Mouse (Mus musculus): ENCODE measurements at regions not wholly inside any gene's neighbourhood (a gene's known extent, or its start where the extent isn't known, plus 50 kb on each side); places are given as distances from the start of the nearest gene placed in this dataset.

DNA sequence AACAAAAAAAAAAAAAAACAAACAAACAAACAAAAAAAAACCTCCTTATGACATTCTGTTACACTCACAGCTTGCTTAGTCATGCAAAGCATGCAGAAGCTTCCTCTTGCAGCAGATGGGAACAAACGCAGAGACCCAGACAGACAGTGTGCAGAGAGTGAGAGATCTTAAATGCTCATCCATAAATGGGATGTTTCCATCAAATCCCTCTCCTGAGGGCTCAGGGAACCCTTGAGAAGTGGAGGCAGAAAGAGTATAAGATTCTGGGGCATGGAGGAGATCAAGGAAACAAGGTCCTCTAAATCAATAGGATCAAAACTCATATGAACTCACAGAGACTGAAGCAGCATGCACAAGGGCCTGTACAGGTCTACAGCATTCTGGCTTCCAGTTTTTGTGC is 52.5 kb downstream of the Adm start:
- DNase-seq (ENCODE audit: low spot score) = no peak

DNA sequence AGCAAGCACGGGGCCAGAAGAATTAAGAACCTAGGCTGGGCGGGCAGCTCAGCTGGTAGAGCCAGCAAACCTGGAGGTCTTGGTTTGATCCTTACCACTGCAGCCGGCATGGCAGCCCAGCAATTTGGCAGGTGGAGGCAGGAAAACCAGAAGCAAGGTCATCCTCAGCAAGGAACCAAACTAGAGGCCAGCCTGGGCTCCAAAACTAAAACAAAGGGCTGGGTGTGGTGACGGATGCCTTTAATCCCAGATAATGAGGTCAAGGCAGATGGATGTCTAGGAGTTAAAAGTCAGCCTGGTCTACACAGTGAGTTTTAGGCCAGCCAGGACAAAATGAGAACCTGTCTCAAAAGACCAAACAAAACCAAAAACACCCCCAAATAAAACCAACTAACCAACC is 55.5 kb downstream of the Adm start:
- DNase-seq (ENCODE audit: low spot score) = no peak

DNA sequence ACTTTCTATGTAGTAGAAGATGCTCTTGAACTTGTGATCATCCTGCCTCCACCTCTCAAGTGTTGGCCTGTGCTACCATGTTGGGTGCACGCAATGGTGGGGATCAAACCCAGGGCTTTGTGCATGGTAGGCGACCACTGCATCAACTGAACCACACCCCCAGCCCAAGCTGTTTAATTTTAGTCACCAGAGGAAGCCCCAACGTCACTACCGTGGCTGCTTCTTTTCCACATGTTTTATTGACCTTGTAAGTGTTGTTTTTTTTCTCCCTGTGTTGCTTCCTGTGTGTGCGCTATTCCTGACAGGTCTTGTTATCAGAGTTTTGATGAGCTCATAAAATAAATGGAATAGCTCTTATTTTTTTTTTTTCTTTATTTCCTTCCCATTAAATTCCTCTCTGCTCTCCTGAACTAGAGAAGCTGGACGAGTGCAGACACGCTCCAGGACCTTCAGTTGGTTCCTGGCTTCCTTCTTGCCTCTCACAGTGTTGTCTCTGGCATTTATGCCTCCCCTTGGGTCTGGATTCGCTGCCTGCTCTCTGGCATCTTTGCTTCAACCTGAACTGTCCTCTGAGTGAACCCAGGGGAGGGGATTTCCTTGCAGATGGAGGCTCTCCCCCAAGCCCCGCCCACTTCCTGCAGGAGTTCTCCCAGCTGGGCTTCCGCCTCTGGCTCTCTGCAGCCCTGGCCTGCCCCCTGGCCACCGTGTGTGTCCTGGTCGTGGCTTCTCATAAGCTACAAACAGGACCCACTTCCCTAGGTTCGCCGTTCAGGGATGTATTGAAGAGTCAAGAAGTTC is 61.6 kb downstream of the Adm start:
- DNase-seq (ENCODE audit: low spot score) = peak; percentile 16

DNA sequence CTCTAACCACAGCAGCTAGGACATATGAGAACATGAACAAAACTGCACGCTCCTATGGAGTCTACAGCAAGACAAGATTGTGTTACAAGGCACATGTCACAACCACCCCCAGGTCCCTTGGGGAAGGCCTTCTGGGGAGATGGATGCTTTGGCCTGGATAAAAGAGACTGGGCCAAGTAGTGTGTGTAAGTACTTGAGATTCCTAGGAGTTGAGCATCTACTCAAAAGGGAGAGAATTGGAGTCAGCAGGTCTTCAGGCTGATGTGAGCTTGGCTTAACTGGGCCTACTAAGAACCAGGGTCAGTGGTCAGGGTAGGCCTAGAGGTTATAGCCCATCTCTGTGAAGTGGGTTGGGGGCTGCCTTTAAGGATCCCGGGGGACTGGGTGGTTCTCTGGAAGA is 62.8 kb downstream of the Adm start:
- DNase-seq (ENCODE audit: low spot score) = no peak

DNA sequence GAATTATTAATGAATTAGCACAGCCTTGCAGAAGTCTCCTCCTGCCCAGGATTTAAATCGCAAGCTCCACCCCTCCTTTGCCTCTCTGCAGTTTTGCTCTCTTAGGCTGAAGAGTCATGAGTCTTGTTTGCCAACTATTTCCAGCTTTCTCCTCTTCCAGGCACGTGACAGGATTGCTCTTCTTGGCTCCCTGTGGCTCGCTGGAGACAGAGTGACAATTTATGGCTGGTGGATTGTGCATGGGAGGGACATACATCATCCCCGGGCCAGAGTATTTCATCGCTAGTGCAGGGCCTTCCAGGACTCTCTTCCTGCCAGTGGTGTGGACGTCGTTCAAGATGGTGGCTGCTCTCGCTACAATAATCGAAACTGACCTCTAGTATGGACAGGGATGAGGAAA is 63.4 kb downstream of the Adm start:
- no peak for DNase-seq (ENCODE audit: low spot score)

DNA sequence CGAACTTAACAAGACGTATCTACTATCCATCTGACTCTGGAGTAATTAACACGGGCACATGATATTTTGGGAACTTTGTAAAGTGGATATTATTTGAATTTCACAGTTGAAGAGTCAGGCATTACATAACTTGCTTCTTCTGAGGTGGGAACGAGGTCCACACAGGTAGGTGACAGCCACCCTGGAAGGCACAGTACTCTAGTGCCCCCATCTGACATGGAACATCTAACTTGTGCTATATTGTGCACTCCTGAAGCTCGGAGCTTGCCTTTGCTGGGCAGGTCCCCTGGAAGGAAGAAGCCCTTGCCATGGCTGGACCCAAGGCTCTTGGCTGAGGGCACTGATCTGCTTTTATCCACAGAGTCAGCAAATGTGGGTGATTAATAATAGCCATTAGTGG is 66.8 kb downstream of the Adm start:
- no peak for DNase-seq (ENCODE audit: low spot score)

DNA sequence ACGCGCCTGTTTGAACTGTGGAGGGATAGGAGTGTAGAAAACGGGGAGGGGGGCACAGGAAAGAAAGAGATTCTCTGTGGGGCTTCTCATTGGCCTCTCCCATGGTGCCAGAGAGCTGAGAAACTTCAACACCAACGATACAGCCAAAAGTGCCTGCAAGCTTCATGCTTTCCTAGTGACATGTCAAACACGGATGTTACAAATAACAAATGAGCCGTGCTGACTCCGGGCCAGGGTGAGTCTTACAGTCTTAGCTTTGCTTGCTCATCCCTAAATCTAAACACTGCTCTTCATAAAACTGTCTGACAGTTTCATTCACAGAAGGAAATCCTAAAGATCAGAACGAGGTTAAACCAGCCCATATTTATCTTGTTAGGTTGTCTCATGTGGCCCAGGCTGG is 68.3 kb downstream of the Adm start:
- no peak for DNase-seq (ENCODE audit: low spot score)

DNA sequence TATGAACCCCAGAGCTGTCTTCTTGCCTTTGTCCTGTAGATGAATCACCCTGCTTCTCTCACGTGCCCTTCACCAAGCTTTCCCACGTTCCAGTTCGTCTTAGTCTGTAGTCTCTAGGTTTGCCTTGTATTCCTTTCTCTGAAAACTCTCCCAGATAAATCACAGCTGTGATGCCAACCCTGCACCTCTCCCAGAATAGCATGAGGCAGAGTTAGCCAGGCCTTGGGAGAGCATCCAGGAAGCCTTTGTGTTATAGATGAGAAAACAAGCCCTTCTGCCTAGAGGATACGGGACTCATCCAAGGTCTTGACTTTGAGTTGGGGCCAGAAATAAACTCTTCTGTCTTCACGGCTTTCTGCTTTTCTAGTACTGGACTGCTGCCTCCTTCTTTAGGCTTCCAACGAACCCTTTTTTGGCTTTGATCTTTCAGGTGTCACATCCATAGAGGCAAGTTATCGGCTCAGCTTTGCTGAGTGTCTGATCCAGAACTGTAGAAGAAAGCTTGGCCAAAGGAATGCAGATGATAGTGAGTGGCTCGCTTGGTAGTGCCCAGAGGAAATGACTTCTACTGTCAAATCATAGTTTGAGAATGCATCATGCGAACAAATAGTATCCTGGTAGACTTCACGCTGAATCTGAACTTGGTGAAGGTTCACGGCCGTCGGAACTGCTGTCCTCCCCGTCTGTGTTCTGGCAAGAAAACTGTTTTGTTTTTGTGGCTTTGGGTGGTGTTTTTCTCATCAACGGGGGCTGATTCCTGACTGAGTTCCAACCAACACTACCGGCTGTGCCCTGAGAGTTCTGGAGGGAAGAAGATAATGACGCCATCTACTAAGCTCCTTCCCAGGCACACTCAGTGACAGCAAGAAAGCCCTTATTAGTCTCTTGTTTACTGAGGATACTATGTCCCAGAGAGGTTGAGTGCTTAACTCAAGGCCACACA is 69.5 kb upstream of the Ampd3 start:
- no peak for DNase-seq (ENCODE audit: low spot score)

DNA sequence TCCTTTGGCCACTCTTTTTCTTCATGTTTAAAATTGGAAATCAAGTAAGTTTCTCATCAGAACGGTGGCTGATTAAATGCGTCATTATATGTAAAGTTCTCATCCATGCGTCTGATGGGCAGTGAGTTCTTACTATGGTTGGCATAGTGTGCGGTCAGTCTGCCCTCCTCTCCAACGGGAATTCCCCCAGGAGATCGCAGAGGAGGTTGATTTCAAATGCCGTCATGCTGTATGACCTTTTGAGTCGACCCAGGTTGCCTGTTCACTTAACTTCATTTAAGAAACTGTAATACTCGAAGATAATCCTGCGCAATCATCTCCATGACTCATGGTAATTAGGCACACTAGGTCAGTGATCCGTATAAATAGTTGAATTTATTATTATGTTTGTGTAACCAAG is 68.4 kb upstream of the Ampd3 start:
- no peak for DNase-seq (ENCODE audit: low spot score)

DNA sequence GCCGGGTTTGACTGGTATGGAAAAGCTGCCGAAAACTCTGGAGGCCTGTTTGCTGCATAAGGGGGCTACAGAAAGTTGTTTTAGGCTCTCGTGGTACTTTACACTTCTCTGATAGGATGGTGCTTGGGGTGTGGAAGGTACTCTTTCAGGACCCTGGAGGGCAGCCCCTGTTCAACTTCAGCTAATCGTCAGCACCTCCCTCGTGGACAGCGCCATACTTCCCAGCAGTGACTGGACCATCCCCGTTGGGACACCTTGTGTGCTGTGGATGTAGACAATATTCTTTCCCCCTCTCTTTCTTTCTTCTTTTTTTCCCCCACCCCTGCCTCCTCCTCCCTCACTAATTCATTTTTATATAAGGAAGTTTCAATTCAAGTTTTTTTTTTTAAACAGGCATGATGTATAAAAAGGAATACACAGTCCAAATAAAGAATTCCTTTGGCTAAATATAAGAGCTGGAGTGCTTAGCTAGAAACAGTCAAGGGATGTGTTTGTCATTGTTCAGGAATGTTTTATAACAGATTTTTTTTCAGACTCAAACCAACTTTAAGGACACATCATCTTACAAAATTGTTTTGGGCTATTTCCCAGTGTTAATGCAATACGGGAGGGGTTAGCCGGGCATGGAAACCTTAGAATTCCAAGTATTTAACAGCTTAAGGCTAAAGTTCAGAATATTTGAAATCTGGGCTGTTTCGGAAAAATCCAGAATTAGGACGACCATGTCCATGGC is 66.2 kb upstream of the Ampd3 start:
- no peak for DNase-seq (ENCODE audit: low spot score)

DNA sequence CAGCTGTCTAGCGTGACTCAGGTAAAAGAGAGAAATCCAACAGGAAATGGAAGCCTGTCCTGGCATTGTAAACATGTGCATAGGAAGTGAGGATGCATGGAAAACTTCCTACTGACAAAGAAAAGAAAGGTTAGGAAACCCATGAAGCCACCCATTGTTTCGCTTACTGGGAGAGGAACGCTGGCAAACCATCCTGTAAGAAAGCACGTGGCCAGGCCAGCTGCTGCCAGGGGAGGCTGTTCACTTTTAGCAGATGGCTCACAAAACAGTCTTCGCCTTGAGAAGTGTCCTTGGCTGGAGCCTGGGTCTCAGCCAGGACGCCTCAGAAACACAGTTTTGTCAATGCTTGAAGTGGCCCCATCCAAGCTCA is 65.6 kb upstream of the Ampd3 start:
- DNase-seq (ENCODE audit: low spot score) = no peak

DNA sequence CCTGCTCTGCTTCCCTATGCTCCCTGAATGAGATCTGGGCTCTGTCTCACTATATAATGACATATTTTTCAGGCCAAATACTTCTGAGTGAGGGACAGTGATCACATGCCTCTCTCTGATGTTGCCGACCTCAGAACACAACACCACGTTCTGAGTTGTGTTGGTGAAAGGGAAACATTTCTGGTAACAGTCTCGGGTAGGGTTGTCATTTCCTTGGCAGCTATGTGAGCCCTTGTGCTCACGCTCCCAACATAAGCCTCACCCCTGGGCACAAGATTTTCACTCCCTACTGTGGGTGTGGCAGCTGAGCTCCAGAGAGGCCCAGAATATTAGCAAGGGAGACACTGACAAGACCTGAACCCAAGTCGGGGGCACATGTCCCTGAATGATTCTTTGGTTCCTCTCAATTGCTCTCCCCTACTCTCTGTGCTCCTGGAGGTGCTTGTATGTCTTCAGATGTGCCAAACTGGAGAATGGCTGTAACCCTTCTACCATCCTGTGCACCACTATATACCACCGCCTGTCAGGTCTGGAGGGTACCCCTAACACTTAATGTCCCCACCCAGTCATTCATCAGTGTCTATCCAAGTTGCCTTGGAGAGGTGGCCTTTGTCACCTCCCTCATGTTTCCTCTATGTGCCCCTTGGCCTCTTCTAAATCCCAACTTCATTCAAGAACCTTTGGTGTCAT is 62.5 kb upstream of the Ampd3 start:
- no peak for DNase-seq (ENCODE audit: low spot score)

DNA sequence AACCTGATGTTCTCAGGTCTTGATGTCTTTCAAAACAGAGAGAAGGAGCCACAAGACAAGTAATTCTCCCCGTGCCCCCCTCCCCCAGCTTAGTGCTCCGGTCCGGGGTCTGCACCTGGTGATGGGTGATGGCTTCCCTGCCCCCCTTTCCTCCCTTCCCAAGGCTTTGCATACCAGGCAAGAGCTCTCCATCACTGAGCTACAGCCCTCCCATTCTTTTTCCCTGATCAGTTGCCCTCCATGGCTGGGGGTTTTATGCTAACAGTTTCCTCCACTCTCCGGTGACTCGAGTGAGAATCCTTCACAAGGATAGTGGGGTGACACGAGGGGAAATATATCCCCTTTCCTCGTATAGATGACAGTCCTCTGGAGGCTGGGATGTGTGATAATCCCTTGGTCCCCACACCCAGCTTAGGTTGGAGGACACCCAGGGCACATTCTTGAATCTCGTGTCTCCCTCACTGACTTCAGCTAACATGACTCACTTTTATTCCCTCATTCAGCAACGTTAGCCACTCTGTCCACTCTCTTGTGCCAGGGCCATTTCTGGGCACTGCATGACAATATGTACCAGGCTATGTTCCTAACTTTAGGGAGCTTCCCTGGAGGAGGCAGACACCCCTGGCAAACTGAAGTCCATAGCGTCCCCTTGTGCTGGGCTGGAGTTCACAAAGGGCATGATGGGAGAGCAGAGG is 61.9 kb upstream of the Ampd3 start:
- DNase-seq (ENCODE audit: low spot score) = no peak

DNA sequence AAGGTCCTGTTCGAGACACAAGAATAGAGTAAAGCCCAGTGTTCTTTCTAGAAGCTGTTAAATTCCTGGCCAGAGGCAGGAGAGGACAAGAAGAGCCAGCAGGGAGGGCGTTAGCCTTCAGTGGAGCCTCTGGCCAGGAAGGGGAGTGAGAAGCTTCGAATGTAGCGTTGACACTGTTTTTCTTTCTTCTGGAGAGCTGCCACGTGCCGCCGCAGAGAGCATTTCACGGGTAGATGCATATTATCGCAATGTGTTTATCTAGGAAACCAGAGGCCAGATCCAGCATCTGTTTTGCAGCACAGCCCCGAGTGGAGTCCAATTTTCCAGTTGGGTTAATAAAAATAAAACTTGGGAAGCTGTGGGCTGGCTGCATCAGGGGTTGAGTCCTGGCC is 61.3 kb upstream of the Ampd3 start:
- no peak for DNase-seq (ENCODE audit: low spot score)

DNA sequence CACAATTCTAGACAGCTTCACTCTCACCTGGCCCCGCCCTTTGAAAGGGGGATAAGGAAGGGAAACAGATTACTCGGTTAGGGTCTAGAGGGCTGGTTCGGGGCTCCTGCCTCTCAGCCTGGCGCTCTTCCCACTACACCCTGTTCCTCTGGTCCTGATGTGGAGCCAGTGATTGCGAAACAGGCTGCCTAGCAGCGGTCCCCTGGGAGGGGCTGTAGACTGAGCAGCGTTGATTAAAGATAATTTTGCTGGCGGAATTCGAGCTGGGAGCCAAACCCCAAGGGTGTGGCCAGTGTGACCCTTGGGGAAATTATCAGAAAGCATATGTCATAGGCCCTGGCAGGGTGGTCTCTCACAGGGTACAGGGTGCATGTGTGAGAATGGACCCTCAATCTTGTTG is 59.9 kb upstream of the Ampd3 start:
- DNase-seq (ENCODE audit: low spot score) = no peak

DNA sequence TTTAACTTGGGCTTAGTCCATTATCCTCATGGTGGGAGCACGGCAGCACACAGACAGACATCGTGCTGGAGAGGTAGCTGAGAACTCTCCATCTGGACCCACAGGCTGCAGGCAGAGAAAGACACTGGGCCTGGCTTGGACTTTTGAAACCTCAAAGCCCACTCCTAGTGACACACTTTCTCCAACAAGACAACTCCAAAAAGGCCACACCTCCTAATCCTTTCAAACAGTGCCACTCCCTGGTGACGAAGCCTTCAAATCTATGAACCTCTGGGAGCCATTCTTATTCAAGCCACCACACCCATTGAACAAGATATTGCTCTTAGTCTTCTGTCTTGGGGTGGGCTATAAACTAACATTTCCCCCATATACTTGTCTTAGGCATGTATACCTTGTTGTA is 59.2 kb upstream of the Ampd3 start:
- no peak for DNase-seq (ENCODE audit: low spot score)

DNA sequence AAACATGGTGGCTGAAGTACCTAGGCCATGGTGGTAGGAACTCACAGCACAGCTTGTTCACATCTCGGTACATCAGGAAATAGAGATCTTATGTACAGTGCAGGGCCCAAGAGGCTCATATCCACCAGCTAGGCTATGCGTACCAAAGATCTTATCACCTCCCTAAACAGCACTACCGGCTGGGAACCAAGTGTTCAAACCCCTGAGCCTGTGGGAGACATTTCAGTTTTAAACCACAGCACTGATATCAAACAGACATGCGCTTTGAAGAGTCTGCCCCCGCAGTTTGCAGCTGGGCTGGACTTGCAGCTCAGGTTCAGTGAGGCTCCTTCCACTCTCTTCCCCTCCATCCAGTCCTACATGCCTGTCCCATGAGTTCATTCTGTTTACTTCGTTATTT is 58.4 kb upstream of the Ampd3 start:
- DNase-seq (ENCODE audit: low spot score) = no peak

DNA sequence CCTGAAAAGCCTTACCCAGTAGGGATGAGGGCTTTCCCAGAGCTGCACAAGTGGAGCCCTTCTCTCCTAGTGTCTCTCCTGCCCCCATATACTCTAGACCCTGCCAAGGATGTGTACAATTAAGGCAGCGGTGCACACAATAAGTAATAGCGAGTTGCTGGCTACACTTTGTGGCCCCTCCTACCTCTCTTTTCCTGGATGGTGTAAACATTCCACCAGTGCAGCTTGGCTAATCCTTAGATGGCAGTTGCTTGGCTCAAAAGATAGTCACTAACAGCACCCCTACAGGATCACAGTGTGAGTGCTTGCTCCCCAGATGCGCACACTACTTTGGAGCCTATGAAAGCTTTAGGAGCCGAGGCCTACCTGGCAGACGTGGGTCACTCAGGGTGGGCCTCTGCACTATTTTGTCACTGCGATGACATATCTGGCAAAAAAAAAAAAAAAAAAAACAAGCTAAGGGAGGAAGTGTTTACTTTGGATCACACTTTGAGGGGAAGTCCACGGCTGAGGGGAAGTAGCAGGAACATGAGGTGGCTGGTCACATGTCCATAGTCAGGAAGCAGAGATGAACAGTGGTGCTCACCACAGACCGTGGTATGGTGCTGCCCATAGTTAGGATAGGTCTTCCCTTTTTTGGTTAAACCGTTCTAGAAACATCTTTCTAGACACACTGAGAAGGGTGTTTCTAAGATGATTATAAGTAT is 57.6 kb upstream of the Ampd3 start:
- DNase-seq (ENCODE audit: low spot score) = no peak

DNA sequence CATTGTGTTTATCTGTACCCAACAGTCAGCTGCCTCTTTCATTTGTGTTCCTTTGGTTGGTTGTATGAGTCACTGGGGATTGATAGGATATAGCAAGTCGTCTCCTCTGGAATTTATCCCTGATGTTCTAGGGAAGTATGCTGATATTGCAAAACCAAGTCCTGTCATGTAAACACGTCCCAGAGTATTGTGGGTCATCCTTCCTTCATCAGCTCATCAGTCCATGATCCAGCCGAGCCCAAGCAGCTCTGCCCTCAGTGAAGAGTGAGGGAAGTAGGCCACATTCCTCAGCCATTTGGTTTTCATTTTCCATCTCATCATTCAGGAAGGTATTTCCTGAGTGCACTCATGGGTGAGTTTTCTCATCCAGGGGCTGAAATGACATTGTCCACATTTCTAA is 54.3 kb upstream of the Ampd3 start:
- DNase-seq (ENCODE audit: low spot score) = no peak

DNA sequence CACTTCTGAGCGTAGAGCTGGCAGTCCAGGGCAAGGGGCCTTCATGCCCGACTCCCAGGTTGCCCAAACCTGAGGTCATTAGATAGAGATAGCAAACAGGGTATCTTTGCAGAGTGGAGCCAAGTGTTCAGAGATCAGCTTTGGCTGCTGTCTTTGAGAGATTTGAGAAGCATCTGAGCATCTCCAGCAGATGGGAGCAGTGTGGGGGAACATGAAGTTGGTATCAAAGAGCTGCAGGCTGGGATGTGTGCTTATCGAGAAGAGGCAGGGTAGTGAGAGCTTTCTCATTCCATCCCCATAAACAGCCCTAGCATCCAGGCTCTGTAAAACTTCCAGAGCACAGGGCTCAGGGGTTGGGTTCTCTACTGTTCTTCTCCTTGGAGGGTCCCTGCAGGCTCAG is 52.9 kb upstream of the Ampd3 start:
- DNase-seq (ENCODE audit: low spot score) = peak; percentile 15

DNA sequence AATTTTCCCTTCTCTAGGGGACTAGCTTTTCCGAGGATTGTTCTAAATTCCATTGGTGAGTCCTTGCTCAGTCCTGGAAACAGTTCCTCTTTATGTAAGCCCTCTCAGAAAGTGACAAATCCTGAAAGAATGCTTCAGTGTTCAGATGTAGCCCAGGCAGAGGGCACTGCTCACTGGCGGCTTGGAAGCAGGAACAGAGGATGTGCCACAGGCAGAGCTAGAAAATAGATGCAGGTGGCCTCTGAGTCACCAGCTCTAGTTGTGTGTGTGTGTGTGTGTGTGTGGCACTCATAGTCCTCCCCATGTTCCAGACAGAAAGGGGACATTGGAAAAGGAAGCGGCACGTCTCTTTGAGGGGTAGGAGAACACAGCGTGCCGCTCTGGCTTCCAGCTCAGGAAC is 52.5 kb upstream of the Ampd3 start:
- peak; percentile 53 for DNase-seq (ENCODE audit: low spot score)

Data from layer of hippocampus, adult 11-12 months (tissue).